Mouse (Mus musculus): ENCODE results near the gene C1rl.

- TF ChIP-seq CTCF (IDR thresholded peaks at IDR 0.05; ENCODE audit: extremely low read depth, insufficient read length, insufficient replicate concordance, low read depth, low read length) (peak; percentile 51; the same call in 1 of the 2 replicates), POLR2A (IDR thresholded peaks at IDR 0.05; ENCODE audit: low read depth, low read length) (no peak)
These were observed 11.3 kb upstream of the C1rl start for GRCm38 (mm10) chr6:124481571-124481970.

All from small intestine, adult 2 months (tissue).